Mouse (Mus musculus) 3134 (cell line): Measurements from ENCODE around the gene Ankmy1.

Experiments
- DNase-seq: peaks from one replicate; pipeline ENCODE4 v3.0.0-alpha.2; 2011; ENCODE audit warnings: low spot score; ENCODE audit not compliant: insufficient read length; ENCODE audit errors: extremely low read depth

Ankmy1 gene

DNA sequence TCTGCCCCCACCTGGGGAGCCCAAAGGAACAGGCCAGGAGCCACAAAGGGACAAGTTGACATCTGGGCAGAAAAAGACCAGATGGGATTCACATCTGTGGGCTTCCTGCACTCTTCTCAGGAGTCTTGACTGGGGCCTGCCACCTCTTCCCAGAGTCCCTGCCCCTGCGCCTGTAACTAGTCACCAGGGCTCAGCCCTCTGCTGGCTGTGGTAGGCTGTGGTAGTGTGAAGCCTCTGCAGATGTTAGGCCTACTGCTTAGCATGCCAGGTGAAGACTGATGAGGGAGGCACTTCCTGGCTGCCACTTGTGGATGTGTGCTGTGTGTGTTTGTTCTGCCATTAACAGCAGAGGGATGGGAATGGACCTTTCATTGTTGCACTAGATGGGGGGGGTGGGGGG is 9.6 kb upstream of the Ankmy1 start:
- no peak for DNase-seq

DNA sequence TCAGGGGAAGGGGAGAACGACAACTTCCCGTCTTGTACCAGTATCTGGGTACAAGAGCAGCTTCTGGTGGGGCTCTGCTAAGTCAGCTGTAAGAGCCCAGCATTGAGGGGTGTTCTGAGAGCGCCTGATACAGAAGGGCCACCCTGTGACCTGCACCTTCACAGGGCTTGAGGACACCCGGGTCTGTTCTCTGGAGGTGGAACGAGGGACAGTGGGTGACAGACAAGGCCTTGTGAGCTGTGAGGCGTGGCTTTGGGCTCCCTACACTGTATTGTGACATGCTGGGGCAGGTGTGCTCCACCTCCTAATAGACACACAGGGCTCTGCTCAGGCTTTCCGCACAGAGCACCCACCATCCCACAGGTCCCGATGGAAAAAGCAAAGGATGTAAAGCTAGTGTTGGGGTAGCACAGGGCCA is 9.0 kb upstream of the Ankmy1 start:
- DNase-seq = peak; percentile 38

DNA sequence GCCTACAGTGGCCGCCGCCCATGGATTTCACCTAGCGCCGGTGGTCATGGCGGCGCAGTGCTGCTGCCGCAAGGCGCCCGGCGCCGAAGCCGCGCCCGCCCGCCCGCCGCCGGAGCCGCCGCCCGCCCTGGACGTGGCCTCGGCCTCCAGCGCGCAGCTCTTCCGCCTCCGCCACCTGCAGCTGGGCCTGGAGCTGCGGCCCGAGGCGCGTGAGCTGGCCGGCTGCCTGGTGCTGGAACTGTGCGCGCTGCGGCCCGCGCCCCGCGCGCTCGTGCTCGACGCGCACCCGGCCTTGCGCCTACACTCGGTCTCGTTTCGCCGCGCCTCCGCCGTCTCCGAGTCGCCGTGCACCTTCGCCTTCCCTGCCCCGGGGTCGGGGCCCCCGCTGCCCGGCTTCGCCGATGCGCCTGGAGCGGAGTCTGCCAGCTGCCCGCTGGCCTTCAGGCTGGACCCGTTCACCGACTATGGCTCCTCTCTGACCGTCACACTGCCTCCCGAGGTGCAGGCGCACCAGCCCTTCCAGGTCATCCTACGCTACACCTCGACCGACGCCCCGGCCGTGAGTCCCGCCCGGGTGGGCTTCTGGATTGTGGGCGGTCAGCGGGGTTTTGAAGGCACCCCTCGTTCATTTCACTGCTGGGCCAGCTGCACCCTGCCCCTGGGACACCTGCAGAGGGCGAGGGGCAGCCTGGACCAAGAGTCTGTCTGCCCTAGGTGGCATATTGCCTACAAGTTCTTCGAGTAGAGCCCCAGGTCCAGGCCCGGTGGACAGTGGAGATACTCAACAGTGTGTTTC is 8.4 kb upstream of the Ankmy1 start:
- DNase-seq = peak; percentile 74

DNA sequence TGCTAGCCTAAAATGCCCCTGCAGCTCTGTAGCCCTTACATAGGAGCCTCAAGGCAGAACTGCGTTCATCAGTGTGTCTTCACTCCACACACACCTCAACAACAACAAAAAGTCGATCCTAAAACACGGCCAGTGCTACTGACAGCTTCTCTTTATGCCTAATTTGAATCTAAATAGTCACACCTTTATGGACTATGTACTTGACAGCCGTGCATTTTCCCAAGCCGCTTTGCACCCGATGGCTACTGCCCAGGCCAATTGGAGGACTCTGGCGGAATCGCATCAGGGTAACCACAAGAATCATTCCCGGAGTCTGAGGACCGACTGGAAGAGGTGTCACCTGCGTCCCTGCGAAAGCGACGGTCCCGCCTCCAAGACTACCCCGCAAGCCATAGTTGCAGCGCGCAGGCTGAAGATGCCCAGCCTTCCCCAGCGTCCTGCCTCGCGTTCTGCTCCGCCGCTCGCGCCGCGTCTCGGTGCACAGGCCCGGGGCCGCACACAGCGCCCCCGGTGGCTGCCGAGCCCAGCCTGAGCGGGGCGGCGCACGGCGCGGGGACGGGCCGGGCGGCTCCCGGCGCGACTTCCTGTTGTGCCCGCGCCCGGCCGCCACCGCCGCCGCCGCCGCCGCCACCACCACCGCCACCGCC is 7.7 kb upstream of the Ankmy1 start, which contains the start of gene Rnpepl1:
TSS of gene Rnpepl1 (plus strand) at position 545 of the 647 bp plus-strand sequence.
- peak; percentile 83 for DNase-seq

DNA sequence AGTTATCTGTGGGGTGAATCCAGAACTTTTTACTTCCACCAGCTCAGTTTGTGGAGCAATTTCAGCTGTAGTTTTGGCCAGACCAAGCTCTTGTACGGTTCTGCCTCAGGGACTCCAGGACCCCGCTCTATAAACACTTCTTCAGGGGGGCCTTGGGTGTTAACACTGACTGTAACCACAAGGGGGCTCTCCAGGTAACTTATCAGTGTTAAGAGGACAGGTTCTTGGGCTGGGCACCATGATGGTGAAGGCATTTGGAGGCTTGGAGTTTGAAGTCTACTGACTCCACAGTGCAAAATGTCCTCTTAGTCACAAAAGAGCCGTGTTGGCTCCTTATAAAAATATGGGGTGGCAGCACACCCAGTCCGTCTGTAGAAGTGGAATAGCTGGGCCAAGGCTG is 6.4 kb upstream of the Ankmy1 start:
- DNase-seq = no peak

DNA sequence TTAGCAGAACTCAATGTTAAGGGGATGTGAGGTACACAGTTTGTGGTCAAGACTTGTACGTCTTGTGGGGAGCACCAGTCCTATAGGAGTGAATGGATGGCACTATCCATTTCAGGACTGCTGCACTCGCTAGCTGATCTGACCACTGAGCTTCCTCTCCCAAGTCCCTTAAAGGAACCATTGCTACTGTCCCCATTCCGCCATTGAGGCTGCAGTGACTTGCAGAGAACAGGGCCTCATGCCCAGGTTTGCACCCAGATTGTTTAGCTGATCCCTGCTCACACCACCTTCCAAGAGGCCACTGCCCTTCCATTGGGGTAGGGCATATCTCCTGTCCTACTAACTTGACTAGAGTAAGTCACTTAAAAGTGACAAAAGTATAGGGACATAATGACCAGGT is 6.0 kb upstream of the Ankmy1 start:
- no peak for DNase-seq

DNA sequence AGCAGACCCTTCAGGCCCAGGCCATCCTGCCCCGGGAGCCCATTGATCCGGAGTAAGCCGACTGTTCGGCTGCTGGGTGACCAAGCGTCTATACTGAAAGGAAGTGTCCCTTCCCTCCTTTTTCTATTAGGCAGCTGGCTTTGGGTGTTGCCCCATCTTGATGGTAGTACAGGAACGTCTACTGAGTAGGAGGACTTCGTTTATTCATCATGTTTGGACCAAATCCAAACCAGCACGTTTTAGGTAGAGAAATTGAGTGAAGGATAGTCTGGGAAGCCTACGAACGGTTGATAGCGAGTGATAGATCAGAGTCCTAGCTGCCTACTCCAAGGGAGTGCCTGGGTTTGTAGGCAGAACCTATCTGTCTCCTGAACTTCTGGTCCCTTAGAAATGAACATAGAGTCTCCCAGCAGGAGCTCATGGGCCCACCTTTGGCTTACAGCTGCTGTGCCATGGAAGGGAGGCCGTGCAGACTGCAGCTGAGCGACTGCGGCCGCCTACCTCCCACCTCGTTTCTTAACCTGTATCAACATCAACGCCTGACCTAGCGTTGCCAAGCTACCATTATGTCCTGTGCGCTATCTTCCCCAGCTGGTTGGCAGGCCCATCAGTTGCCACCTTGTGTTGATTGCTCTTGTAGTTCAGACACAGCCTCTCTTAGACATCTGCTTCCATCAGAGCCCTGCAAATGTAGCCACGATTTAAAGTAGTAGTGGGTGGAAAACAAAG is 5.1 kb upstream of the Ankmy1 start:
- no peak for DNase-seq

DNA sequence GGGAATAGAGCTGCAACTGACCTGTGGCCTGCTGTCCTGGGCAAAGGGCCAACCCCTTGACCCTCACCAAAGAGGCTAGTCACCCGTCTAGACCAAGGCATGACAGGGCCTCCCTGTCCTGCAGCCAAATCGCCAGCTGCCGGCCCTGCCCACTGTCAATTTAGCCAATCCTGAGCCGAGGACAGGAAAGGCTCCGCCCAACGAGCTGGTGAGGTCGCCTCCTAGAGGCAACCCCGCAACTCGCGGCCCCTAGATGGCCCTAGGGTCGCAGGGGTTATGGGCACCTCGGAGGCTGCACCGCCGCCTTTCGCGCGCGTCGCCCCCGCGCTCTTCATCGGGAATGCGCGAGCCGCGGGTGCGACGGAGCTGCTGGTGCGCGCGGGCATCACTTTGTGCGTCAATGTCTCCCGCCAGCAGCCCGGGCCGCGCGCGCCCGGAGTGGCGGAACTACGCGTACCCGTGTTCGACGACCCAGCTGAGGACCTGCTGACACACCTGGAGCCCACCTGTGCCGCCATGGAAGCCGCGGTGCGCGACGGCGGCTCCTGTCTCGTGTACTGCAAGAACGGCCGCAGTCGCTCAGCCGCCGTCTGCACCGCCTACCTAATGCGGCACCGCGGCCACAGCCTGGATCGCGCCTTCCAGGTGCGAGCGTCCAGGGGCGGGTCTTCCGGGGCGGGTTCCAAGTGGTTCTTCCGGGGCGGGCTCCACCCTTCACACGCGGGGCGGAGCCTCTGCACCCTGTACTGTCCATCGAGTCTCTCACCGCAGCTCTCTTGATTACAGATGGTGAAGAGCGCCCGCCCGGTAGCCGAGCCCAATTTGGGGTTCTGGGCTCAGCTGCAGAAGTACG is 4.3 kb upstream of the Ankmy1 start, which contains the start of gene Dusp28:
TSS of gene Dusp28 (plus strand) at position 203 of the 853 bp plus-strand sequence.
- peak; percentile 90 for DNase-seq

DNA sequence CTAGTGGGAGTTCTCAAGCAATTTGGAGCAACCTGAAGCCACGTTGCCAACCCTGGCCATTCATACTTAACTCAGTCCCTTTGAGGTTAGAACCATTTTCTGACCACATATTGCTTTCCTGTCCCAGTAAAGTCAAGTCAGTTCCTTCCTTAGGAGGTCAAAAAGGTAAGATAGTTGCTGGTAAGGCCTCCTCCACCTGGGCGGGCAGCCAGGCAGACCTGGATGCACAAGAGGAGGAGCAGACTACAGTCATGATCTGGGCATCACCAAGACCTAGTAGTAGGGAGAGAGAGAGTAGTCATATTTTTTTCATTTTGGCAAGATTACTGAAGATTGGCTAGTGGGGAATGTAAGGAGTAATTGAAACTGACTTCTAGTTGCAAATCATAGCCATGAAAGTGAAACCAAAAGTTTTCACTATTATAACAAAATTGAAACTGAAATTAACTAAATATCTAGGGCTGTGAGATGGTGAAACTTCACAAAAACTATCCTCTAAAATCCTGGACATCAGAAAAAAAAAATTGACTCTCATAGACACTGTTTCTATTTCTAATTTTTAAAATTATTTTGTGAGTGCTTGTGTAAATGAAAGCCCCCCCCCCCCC is 3.1 kb upstream of the Ankmy1 start:
- no peak for DNase-seq

DNA sequence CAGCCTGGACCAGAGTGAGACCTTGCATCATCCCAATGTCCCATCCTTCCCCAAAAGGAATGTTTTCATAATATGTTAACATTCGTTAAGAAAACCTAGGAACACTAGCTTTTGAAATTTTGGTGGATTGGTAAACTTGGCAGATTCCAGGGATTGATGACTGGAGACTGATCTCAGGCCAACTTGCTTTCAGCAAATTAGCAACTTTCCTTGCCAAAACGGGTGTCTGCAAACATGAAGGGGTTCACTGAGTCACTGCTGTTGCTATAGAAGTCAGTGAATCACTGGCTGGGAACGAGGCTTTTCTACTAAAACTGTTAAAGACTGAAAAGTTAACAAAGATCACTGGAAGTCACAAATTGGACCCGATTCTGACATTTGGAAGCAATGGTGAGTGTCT is 921 bp upstream of the Ankmy1 start:
- DNase-seq = peak; percentile 50

DNA sequence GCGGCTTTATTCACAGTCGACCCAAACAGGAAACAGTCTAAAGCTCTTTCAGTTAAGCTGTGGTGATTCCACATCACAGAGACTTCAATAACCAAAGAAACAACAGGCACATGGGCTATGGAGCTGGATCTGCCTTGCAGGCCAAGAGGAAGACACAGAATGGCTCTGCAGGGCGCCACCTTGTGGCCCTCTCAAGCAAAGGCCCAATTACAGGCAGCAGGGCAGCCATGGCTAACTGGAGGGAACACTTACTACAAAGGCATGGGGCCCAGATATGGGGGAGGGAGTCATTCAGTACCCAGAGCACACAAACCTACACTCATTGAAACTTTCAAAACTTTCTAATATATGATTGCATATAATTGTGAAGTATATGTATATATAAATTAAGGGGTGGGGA is 7.6 kb downstream of the Ankmy1 start:
- DNase-seq = no peak

DNA sequence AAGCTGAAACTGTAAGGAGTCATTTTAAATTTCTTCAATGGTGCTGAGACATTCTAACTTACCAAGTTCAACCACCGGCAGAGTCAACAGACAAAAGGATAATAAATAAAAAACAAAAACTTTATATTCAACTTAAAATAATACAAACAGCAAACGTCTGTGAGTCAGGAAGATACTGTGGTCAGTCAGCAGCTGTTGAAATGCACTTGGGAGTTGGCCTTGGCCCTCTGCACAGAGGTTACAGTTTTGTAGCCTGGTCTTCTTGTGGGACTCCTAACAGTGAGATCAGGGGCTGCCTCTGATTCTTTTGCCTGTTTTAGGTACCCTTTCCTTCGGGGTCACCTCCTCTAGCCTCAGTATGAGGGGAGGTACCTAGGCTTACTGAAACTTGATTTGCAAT is 8.8 kb downstream of the Ankmy1 start:
- DNase-seq = no peak

DNA sequence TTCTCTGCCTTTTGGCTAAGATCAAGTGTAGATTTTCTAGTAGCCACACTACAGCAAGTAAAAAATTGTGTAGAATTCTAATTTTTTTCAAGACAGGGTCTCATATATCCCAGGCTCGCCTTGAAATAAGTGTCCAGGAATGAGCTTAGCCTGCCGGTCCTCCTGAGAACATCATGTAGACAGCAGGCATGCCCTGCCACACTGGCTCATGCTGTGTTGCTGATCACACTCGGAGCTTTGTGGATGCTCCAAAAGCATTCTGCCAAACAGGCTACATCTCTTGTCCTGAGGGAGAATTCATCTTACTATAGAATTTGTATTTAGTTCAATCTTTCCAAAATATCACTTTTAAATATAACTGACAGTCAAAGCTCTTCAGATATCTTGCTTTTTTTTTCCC is 9.9 kb downstream of the Ankmy1 start:
- no peak for DNase-seq

DNA sequence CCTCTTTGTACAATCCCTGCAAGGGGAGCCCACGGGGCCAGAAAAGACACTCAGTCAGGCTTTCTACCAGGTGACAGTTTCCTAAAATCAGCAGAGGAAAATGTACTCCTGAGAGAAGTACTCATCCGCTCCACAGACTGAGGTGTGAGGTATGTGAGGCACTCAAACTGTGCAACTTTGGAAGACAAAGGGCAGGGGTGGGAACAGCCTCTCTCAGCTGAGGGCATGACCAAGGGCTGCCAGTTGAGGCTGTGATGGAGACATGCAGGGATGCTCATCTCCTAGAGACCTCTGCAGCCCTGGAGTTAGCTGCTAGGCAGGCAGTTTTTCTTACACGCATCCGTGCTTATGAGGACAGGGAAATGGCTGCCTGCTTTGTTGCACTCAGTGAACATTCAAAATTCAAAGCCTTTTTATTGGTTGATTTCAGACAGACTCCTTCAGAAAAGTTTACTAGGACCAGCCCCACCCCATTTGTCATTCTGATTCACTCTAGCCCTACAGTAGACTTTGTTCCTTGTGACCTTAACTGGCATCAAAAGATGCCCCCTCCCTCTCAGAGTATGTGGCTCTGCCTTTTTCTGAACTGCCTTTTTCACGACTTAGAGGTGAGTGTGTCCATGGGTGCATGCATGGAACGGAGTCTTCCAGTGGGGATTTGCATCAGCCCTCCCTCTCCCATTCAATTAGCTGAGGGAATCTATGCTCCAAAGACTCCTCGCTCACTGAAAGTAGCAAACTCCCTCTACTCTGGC is 13.6 kb downstream of the Ankmy1 start:
- DNase-seq = no peak

DNA sequence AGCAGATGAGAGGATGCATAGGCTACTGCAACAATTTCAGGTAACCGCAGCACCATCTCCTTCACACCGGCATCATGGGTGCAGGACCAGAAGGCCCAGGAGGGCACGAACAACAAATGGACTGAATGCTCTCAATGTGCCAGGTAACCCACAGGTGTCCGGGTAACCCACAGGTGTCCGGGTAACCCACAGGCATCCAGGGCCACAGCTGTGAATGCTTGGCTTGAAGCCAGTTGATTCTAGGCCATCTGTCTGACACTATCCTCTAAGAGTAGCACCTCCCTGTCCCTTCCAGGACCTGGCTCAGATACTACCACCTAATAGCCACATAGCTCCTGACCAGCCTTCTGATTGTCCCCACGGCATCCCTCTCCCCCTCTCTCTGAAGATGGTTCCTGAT is 20.7 kb downstream of the Ankmy1 start:
- DNase-seq = no peak

DNA sequence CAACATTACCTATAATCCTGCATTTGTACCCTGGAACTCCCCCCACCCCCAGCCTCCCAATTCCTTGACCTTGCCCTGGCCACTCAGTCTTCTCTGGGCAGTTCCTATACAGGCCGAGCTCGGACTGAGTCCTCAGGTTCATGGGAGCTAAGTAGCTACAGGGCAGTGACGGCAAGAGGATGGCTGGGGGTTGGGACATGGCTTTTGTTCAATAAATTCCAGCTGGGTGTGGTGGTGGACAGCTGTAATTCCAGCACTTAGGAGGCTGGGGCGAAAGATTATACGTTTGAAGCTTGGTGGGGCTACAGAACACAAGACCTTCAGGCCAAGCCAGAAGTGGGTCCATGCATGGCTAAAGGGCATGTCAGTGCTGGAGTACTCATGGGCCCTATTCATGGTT is 22.6 kb downstream of the Ankmy1 start:
- DNase-seq = no peak

DNA sequence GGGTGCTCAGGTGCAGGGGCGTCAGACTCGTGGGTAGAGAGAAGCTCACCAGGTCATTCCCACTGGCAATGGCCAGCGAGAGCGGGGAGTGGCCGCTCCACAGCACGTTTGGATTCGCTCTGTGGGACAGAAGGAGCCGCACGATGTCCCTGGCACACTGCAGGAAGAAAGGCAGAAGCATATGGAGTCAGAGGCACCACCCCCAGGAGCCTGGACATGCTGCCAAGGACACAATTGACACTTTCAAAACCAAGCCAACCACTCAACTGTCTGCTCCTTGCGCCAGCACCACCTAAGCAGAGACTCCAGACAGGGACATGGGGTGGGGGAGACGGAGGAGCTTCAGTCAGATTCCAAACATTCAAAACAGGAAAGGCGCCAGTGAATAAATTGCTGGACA is 23.4 kb downstream of the Ankmy1 start:
- DNase-seq = no peak

DNA sequence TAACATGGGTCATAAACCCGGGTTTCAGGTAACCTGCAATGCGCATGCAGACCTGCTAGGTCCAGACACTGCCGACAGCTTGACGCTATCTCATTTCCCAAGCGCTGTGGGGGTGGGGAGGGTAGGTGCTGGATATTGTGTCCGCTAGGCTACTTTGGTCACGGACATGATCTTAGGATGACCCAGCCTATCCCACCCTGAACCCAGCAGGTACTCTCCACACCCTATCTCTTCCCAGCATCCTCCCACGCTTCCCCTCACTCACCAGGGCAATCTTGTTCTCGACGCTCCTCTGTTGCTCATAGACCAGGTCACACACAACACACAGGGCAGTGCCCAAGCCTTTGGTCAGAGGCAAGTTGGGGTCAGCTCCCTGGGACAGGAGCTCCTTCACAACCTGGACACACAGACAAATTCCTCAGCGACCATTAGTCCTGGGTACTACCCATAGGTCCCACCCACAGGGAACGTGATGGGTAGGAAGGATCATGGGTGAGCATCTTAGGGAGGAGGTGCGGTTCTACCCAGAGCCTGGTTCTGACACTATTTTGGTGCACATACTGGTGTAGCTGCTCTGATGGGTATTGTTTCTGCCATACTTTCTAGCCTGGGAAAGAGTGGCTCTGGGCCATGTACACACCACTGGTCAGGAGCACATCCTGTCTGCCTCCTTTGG is 24.5 kb downstream of the Ankmy1 start:
- no peak for DNase-seq

DNA sequence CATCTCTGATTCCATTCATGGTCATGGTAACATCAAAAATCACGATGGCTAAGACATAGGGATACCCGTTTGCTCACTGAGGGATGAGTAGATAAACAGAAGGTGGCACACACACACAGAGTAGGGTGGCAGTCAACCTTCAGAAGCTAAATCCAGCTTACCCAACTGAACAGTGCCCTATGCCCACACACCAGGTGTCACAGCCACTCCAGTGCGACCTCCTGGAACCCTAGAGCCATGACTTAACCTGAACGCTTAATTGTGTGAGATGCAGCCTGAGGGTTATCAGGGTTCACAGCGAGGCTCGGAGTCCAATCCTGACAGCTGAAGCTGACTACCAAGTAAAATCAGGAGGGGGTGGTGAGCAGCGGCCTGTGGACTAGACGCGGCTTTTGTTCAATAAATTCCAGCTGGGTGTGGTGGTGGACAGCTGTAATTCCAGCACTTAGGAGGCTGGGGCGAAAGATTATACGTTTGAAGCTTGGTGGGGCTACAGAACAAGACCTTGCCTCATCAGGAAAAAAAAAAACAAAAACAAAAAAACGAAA is 25.2 kb downstream of the Ankmy1 start:
- no peak for DNase-seq
